Mouse (Mus musculus) layer of hippocampus, adult 6 months (tissue): Measurements from ENCODE around the gene Smoc1. TPM values are rescaled to one million over a fixed set of nuclear protein-coding genes. Genes with fewer than 3 reads are reported as not detected.

Experiments
- long read RNA-seq, 2 experiments: library from polyadenylated mRNA; unstranded; transcript quantifications; one replicate each; pipeline ENCODE4 v2.0.0; 2019 to 2020
- microRNA-seq: library from miRNA; unstranded; fragments of <30 nt; microRNA quantifications from one replicate; pipeline ENCODE4 v1.2.0, GENCODE M21; 2020
- polyA plus RNA-seq: library from polyadenylated mRNA; unstranded; fragments of <200 nt; fragmentation: Nextera tagmentation; gene quantifications from 2 replicates; pipeline ENCODE4 v1.2.3, GENCODE M21; 2021

Gene Smoc1
- 5.5 and 6.2 TPM in 2 replicates for polyA plus RNA-seq
- long read RNA-seq, experiment 1, transcript Smoc1-201 (13 exons, 3,439 nt), result major isoform, 5 of 8 reads
- long read RNA-seq, experiment 1, partial matches to known transcripts, result 2 of 8 reads
- long read RNA-seq, experiment 1, other reads (novel, unspliced or antisense), result 1 of 8 reads
- long read RNA-seq, experiment 2, transcript Smoc1-201 (13 exons, 3,439 nt), result major isoform, 11 of 14 reads
- long read RNA-seq, experiment 2, partial matches to known transcripts, result 1 of 14 reads
- long read RNA-seq, experiment 2, other reads (novel, unspliced or antisense), result 2 of 14 reads

GRCm38 (mm10) chr12:81026277-81026994, at the start of gene Smoc1:
Gene Smoc1 (plus strand): TSS chr12:81026808.

Small RNA genes lying within 50 kb of the gene (microRNA-seq; reads per million reads assigned to microRNA genes)
- 2.1 reads per million, percentile 3 among the genes with 10 or more reads in this experiment for gene Mir3067

Other genes with a start within 250 kb of the Smoc1 start
- gene Susd6, start 236.3 kb upstream of the Smoc1 start, polyA plus RNA-seq, result 24.8 and 27.7 TPM in 2 replicates
- gene Srsf5, start 81.3 kb upstream of the Smoc1 start, polyA plus RNA-seq, result 36.6 and 48.1 TPM in 2 replicates
- gene Slc10a1, start 58.1 kb upstream of the Smoc1 start, polyA plus RNA-seq, result not detected in 2 replicates